Mouse (Mus musculus): ENCODE measurements at regions not wholly inside any gene's neighbourhood (a gene's known extent, or its start where the extent isn't known, plus 50 kb on each side); places are given as distances from the start of the nearest gene placed in this dataset.

GRCm38 (mm10) chr16:25176870-25177269, 109.7 kb upstream of the Tprg start:
- TF ChIP-seq CTCF (IDR thresholded peaks at IDR 0.05; ENCODE audit: low read depth), result no peak
- TF ChIP-seq EP300 (optimal IDR thresholded peaks at IDR 0.05), result no peak
